Mouse (Mus musculus): ENCODE data around the gene Ddx31.

DNA sequence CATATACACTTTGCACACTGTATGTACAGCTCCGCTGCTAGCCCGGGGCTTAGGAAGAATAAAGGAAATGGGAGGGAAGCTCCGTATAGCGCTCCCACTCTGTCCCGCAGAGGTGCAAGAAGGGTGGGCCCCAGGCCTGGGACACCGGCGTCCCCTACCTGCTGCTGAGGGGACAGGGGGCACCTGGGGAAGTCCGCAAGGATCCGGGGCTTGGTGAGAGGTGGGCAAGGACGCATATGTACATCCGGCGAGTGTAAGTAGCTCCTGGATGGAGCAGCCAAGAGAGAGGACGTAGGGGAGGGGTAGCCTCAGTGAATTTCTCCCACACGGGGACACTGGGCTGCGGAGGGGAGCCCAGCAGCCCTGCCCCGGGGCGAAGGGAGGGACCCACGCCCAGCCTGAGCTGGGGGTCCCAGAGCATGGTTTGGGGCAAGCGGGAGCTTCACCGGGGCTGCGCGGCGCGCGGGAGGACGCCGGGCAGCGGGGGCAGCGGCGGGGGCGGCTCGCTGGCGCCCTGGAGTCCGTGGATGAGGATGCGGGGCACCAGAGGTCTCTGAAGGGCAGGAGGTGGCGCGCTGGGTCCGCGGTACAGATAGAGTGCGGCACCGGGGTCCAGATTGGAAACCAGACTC, 69.1 kb downstream of the Ddx31 start:
- TF ChIP-seq CTCF (IDR thresholded peaks at IDR 0.05; ENCODE audit: low read depth, low read length) (no peak), EP300 (IDR thresholded peaks at IDR 0.05; ENCODE audit: insufficient read depth, low read depth, low read length) (no peak), POLR2A (IDR thresholded peaks at IDR 0.05; ENCODE audit: insufficient read depth, low read length) (no peak)

All from ES-Bruce4 (cell line).